Mouse (Mus musculus) layer of hippocampus, postnatal 25 days (tissue): ENCODE measurements around the gene Wnk2. TPM values are rescaled to one million over a fixed set of nuclear protein-coding genes. Genes with fewer than 3 reads are reported as not detected.

Source experiments
- DNase-seq, 2 experiments: peaks; one replicate each; pipeline ENCODE4 v3.0.0; 2022; ENCODE audit warnings: mixed read lengths in 2 of 2, low spot score in 1 of 2; ENCODE audit errors: extremely low spot score in 1 of 2
- total RNA-seq, 2 experiments: library from RNA; stranded (reverse); gene quantifications; 2 replicates each; pipeline ENCODE4 v1.2.3; 2021

Gene Wnk2
- total RNA-seq, 2 experiments from 2014 or later: 88.2 to 98.9 TPM

GRCm38 (mm10) chr13:49180274-49180673 is 32.5 kb upstream of the Wnk2 start:
- no peak for DNase-seq

GRCm38 (mm10) chr13:49178839-49179585 is 31.2 kb upstream of the Wnk2 start:
- DNase-seq: peak; percentile 39 to 59

GRCm38 (mm10) chr13:49175509-49175908 is 27.7 kb upstream of the Wnk2 start:
- no peak for DNase-seq

- DNase-seq: peak; percentile 89 to 98
These were observed 25.3 kb upstream of the Wnk2 start for GRCm38 (mm10) chr13:49172971-49173596.

- DNase-seq: peak in 1 of 2 experiments; percentile 31
These were observed 24.5 kb upstream of the Wnk2 start for GRCm38 (mm10) chr13:49172335-49172734.

- DNase-seq: no peak
These were observed 23.9 kb upstream of the Wnk2 start for GRCm38 (mm10) chr13:49171729-49172128.

- DNase-seq: no peak
These were observed 22.8 kb upstream of the Wnk2 start for GRCm38 (mm10) chr13:49170623-49171022.

- peak; percentile 93 to 96 for DNase-seq
These were observed 21.8 kb upstream of the Wnk2 start for GRCm38 (mm10) chr13:49169448-49170207.

- DNase-seq: no peak
These were observed 19.3 kb upstream of the Wnk2 start for GRCm38 (mm10) chr13:49167081-49167480.

GRCm38 (mm10) chr13:49163645-49164044 is 15.8 kb upstream of the Wnk2 start:
- no peak for DNase-seq

GRCm38 (mm10) chr13:49162722-49163121 is 14.9 kb upstream of the Wnk2 start:
- DNase-seq: no peak

- DNase-seq: no peak
These were observed 13.4 kb upstream of the Wnk2 start for GRCm38 (mm10) chr13:49161236-49161635.

- DNase-seq: no peak
These were observed 10.4 kb upstream of the Wnk2 start for GRCm38 (mm10) chr13:49158040-49158713.

- DNase-seq: no peak
These were observed 8.8 kb upstream of the Wnk2 start for GRCm38 (mm10) chr13:49156645-49157044.

GRCm38 (mm10) chr13:49154621-49155020 is 6.8 kb upstream of the Wnk2 start:
- no peak for DNase-seq

- DNase-seq: no peak
These were observed 6.2 kb upstream of the Wnk2 start for GRCm38 (mm10) chr13:49154028-49154427.

- DNase-seq: no peak
These were observed 873 bp upstream of the Wnk2 start for GRCm38 (mm10) chr13:49148687-49149086.

- peak in 1 of 2 experiments; percentile 77 for DNase-seq
These were observed 582 bp downstream of the Wnk2 start for GRCm38 (mm10) chr13:49147007-49147857.

GRCm38 (mm10) chr13:49146698-49147006 is 1.2 kb downstream of the Wnk2 start:
- DNase-seq: peak in 1 of 2 experiments; percentile 31
